Mouse (Mus musculus) limb, embryonic 14.5 days (tissue): Measurements from ENCODE around the gene Ovca2. TPM values are rescaled to one million over a fixed set of nuclear protein-coding genes. Genes with fewer than 3 reads are reported as not detected.

Experiments used
- ATAC-seq: fragments of 200-750 bp; cut with Nextera tagmentation; 2 replicates; pipeline ENCODE4 v1.8.0; 2017; ENCODE audit warnings: low read depth, moderate number of reproducible peaks, moderate TSS enrichment; ENCODE audit not compliant: low FRiP score
- DNase-seq: peaks from one replicate; pipeline ENCODE4 v3.0.0-alpha.2; 2015; ENCODE audit warnings: low spot score
- H3K27ac ChIP-seq: fragments of 300-500 bp; sonication (generic); replicated peaks from 2 replicates; pipeline ENCODE4 v1.5.1; 2014; ENCODE audit warnings: low read depth, mild to moderate bottlenecking, low read length, moderate library complexity, mixed read lengths
- H3K27me3 ChIP-seq: fragments of 300-500 bp; sonication (generic); 2 replicates; pipeline ENCODE4 v1.6.1; 2014; ENCODE audit warnings: low read length, mixed read lengths; ENCODE audit not compliant: control insufficient read depth, insufficient read depth
- H3K36me3 ChIP-seq: fragments of 300-500 bp; sonication (generic); 2 replicates; pipeline ENCODE4 v1.6.1; 2014; ENCODE audit warnings: mild to moderate bottlenecking, low read length, moderate library complexity, mixed read lengths; ENCODE audit not compliant: control insufficient read depth, insufficient read depth
- H3K4me1 ChIP-seq: fragments of 300-500 bp; sonication (generic); 2 replicates; pipeline ENCODE4 v1.6.1; 2014; ENCODE audit warnings: antibody characterized with exemption, low read length, mixed read lengths; ENCODE audit not compliant: control insufficient read depth, insufficient read depth
- H3K4me2 ChIP-seq: fragments of 300-500 bp; sonication (generic); replicated peaks from 2 replicates; pipeline ENCODE4 v1.6.1; 2014; ENCODE audit warnings: low read depth, mild to moderate bottlenecking, low read length, moderate library complexity; ENCODE audit not compliant: severe bottlenecking
- H3K4me3 ChIP-seq: fragments of 300-500 bp; sonication (generic); replicated peaks from 2 replicates; pipeline ENCODE4 v1.5.1; 2014; ENCODE audit warnings: low read length
- H3K9ac ChIP-seq: fragments of 300-500 bp; sonication (generic); 2 replicates; pipeline ENCODE4 v1.6.1; 2014; ENCODE audit warnings: mild to moderate bottlenecking, low read depth, low read length, moderate library complexity; ENCODE audit not compliant: severe bottlenecking
- H3K9me3 ChIP-seq: fragments of 300-500 bp; sonication (generic); 2 replicates; pipeline ENCODE4 v1.6.1; 2016; ENCODE audit warnings: low read length; ENCODE audit not compliant: control insufficient read depth
- POLR2A ChIP-seq: fragments of 200-500 bp; IDR thresholded peaks from 2 replicates; pipeline ENCODE4 v1.8.0; 2012; ENCODE audit warnings: inconsistent platforms, mild to moderate bottlenecking, moderate library complexity, borderline replicate concordance; ENCODE audit not compliant: insufficient read depth, insufficient read length; ENCODE audit errors: extremely low read depth
- WGBS: fragments of 180-500 bp; shearing (Covaris S2); extraction: QIAGEN DNeasy Blood & Tissue Kit; methylation state at CpG from one replicate; pipeline ENCODE4 v1.1.7; 2014; 5-methylcytosine and 5-hydroxymethylcytosine counted together
- polyA plus RNA-seq, 2 experiments: library from polyadenylated mRNA; depleted of rRNA in 1 of 2; stranded (reverse) in 1 of 2; unstranded in 1 of 2; fragments of >200 nt; fragmentation: Nextera tagmentation in 1 of 2; extraction: Ambion mirVana in 1 of 2; gene quantifications; 2 replicates each; pipeline versions ENCODE4 v1.2.1 to v1.2.3; 2012 to 2014

Gene Ovca2
- polyA plus RNA-seq, 2 experiments = 22.5 to 30.3 TPM

- H3K4me3 ChIP-seq = peak overlapping the region; percentile 59
- peak overlapping the region; percentile 79 for H3K27ac ChIP-seq
- no peaks in the 10 kb centered on the region for H3K9me3 ChIP-seq
- TF ChIP-seq POLR2A = no peak
- 7% methylated on average over 53 of the region's 54 CpGs for WGBS
- H3K9ac ChIP-seq = peak overlapping the region; percentile 82
- H3K4me2 ChIP-seq = peak overlapping the region; percentile 85
- H3K4me1 ChIP-seq = peaks cover 47% of the 10 kb centered on the region
- ATAC-seq (no peak), DNase-seq (no peak)
- H3K27me3 ChIP-seq = peaks cover 60% of the 10 kb centered on the region
- H3K36me3 ChIP-seq = peaks cover 68% of the 10 kb centered on the region
These were observed 13.0 kb downstream of the Ovca2 start for GRCm38 (mm10) chr11:75165441-75166192.

GRCm38 (mm10) chr11:75164750-75165149 lies 13.9 kb downstream of the Ovca2 start:
- peak overlapping the region; percentile 85 for H3K4me2 ChIP-seq
- DNase-seq = no peak
- H3K27me3 ChIP-seq = peaks cover 51% of the 10 kb centered on the region
- peak overlapping the region; percentile 82 for H3K9ac ChIP-seq
- no peak for TF ChIP-seq POLR2A
- peak overlapping the region; percentile 79 for H3K27ac ChIP-seq
- no peak for ATAC-seq
- peaks cover 44% of the 10 kb centered on the region for H3K4me1 ChIP-seq
- no peaks in the 10 kb centered on the region for H3K9me3 ChIP-seq
- WGBS = 20% methylated on average over 15 of the region's 15 CpGs
- H3K36me3 ChIP-seq = peaks cover 75% of the 10 kb centered on the region
- peak overlapping the region; percentile 59 for H3K4me3 ChIP-seq

GRCm38 (mm10) chr11:75164051-75164450 lies 14.6 kb downstream of the Ovca2 start:
- Histone ChIP-seq H3K9ac (peak overlapping the region; percentile 82), H3K27ac (no peak overlapping the region; the same call in 1 of the 2 replicates), H3K4me1 (peaks cover 39% of the 10 kb centered on the region), H3K36me3 (peaks cover 82% of the 10 kb centered on the region), H3K9me3 (no peaks in the 10 kb centered on the region), H3K4me2 (peak overlapping the region; percentile 85), H3K27me3 (peaks cover 45% of the 10 kb centered on the region), H3K4me3 (peak overlapping the region; percentile 59)
- ATAC-seq (no peak), DNase-seq (no peak)
- no peak for TF ChIP-seq POLR2A
- 66% methylated on average over 2 of the region's 2 CpGs for WGBS

GRCm38 (mm10) chr11:75163379-75163778 lies 15.3 kb downstream of the Ovca2 start:
- H3K36me3 ChIP-seq = peaks cover 83% of the 10 kb centered on the region
- peak overlapping the region; percentile 59; the same call in 1 of the 2 replicates for H3K4me3 ChIP-seq
- peaks cover 39% of the 10 kb centered on the region for H3K27me3 ChIP-seq
- peak overlapping the region; percentile 82 for H3K9ac ChIP-seq
- peak overlapping the region; percentile 85 for H3K4me2 ChIP-seq
- H3K9me3 ChIP-seq = no peaks in the 10 kb centered on the region
- peaks cover 39% of the 10 kb centered on the region for H3K4me1 ChIP-seq
- DNase-seq (no peak), ATAC-seq (no peak)
- WGBS = 76% methylated on average over 6 of the region's 6 CpGs
- no peak for TF ChIP-seq POLR2A
- peak overlapping the region; percentile 19; the same call in 1 of the 2 replicates for H3K27ac ChIP-seq

GRCm38 (mm10) chr11:75162591-75163080 lies 16.0 kb downstream of the Ovca2 start:
- H3K4me3 ChIP-seq = no peak overlapping the region
- H3K9ac ChIP-seq = 0 out of 2 replicates have a peak overlapping the region, but pooled peaks have one; percentile 82
- peaks cover 39% of the 10 kb centered on the region for H3K4me1 ChIP-seq
- peaks cover 83% of the 10 kb centered on the region for H3K36me3 ChIP-seq
- TF ChIP-seq POLR2A = no peak
- H3K27ac ChIP-seq = no peak overlapping the region
- no peak for ATAC-seq
- H3K4me2 ChIP-seq = 0 out of 2 replicates have a peak overlapping the region, but pooled peaks have one; percentile 7
- peaks cover 32% of the 10 kb centered on the region for H3K27me3 ChIP-seq
- no peaks in the 10 kb centered on the region for H3K9me3 ChIP-seq
- 90% methylated on average over 12 of the region's 12 CpGs for WGBS
- DNase-seq = no peak
